Mouse (Mus musculus): ENCODE results near the gene Gm42421. TPM values are rescaled to one million over a fixed set of nuclear protein-coding genes. Genes with fewer than 3 reads are reported as not detected.

The Gm42421 gene
- polyA plus RNA-seq, 1 experiment, result 0.25 TPM

- Histone ChIP-seq H3K79me2 (ENCODE audit: control insufficient read depth, insufficient read depth) (no peaks in the 10 kb centered on the region), H3K4me3 (ENCODE audit: insufficient read depth, poor library complexity, severe bottlenecking) (no peak overlapping the region), H3ac (ENCODE audit: control insufficient read depth, insufficient read length, low read depth) (no peak overlapping the region), H3K36me3 (ENCODE audit: control insufficient read depth, insufficient read depth) (no peaks in the 10 kb centered on the region), H3K79me3 (ENCODE audit: low read depth) (no peaks in the 10 kb centered on the region), H3K27me3 (ENCODE audit: control insufficient read depth, insufficient read depth, insufficient read length) (peaks cover 24% of the 10 kb centered on the region)
- TF ChIP-seq MYOG (IDR thresholded peaks at IDR 0.05; ENCODE audit: control insufficient read depth, extremely low read depth, insufficient read length) (no peak), FOSL1 (IDR thresholded peaks at IDR 0.05; ENCODE audit: insufficient read depth, low read length, poor library complexity, severe bottlenecking) (no peak), USF1 (IDR thresholded peaks at IDR 0.05; ENCODE audit: low read depth) (no peak), CTCF (IDR thresholded peaks at IDR 0.05; ENCODE audit: control insufficient read depth, insufficient read depth, insufficient read length) (no peak), MYOD1 (IDR thresholded peaks at IDR 0.05; ENCODE audit: control insufficient read depth, insufficient read length, low read depth) (no peak), CEBPB (IDR thresholded peaks at IDR 0.05; ENCODE audit: low read depth) (no peak), MAX (IDR thresholded peaks at IDR 0.05) (no peak)
These were observed 15.5 kb downstream of the Gm42421 start for GRCm38 (mm10) chr5:143943231-143944125.

GRCm38 (mm10) chr5:143948361-143948760 is 20.4 kb downstream of the Gm42421 start:
- Histone ChIP-seq H3K79me3 (ENCODE audit: low read depth) (no peaks in the 10 kb centered on the region), H3K79me2 (ENCODE audit: control insufficient read depth, insufficient read depth) (no peaks in the 10 kb centered on the region), H3K4me3 (ENCODE audit: insufficient read depth, poor library complexity, severe bottlenecking) (no peak overlapping the region), H3K27me3 (ENCODE audit: control insufficient read depth, insufficient read depth, insufficient read length) (peaks cover 25% of the 10 kb centered on the region), H3K36me3 (ENCODE audit: control insufficient read depth, insufficient read depth) (no peaks in the 10 kb centered on the region), H3ac (ENCODE audit: control insufficient read depth, insufficient read length, low read depth) (no peak overlapping the region)
- TF ChIP-seq MYOD1 (IDR thresholded peaks at IDR 0.05; ENCODE audit: control insufficient read depth, insufficient read length, low read depth) (no peak), FOSL1 (IDR thresholded peaks at IDR 0.05; ENCODE audit: insufficient read depth, low read length, poor library complexity, severe bottlenecking) (no peak), MAX (IDR thresholded peaks at IDR 0.05) (no peak), USF1 (IDR thresholded peaks at IDR 0.05; ENCODE audit: low read depth) (no peak), CEBPB (IDR thresholded peaks at IDR 0.05; ENCODE audit: low read depth) (no peak), CTCF (IDR thresholded peaks at IDR 0.05; ENCODE audit: control insufficient read depth, insufficient read depth, insufficient read length) (no peak), MYOG (IDR thresholded peaks at IDR 0.05; ENCODE audit: control insufficient read depth, extremely low read depth, insufficient read length) (no peak)

GRCm38 (mm10) chr5:143950016-143950415 is 22.0 kb downstream of the Gm42421 start:
- Histone ChIP-seq H3K79me3 (ENCODE audit: low read depth) (no peaks in the 10 kb centered on the region), H3K79me2 (ENCODE audit: control insufficient read depth, insufficient read depth) (no peaks in the 10 kb centered on the region), H3K4me3 (ENCODE audit: insufficient read depth, poor library complexity, severe bottlenecking) (no peak overlapping the region), H3ac (ENCODE audit: control insufficient read depth, insufficient read length, low read depth) (no peak overlapping the region), H3K36me3 (ENCODE audit: control insufficient read depth, insufficient read depth) (no peaks in the 10 kb centered on the region), H3K27me3 (ENCODE audit: control insufficient read depth, insufficient read depth, insufficient read length) (peaks cover 14% of the 10 kb centered on the region)
- no peak for TF ChIP-seq MYOD1 (IDR thresholded peaks at IDR 0.05; ENCODE audit: control insufficient read depth, insufficient read length, low read depth)
- TF ChIP-seq MYOG (IDR thresholded peaks at IDR 0.05; ENCODE audit: control insufficient read depth, extremely low read depth, insufficient read length), result no peak
- no peak for TF ChIP-seq CTCF (IDR thresholded peaks at IDR 0.05; ENCODE audit: control insufficient read depth, insufficient read depth, insufficient read length)
- TF ChIP-seq USF1 (IDR thresholded peaks at IDR 0.05; ENCODE audit: low read depth), result no peak
- TF ChIP-seq CEBPB (IDR thresholded peaks at IDR 0.05; ENCODE audit: low read depth), result no peak
- TF ChIP-seq MAX (IDR thresholded peaks at IDR 0.05), result no peak
- TF ChIP-seq FOSL1 (IDR thresholded peaks at IDR 0.05; ENCODE audit: insufficient read depth, low read length, poor library complexity, severe bottlenecking), result no peak

GRCm38 (mm10) chr5:143957101-143957500 is 29.1 kb downstream of the Gm42421 start:
- Histone ChIP-seq H3K79me3 (ENCODE audit: low read depth) (no peaks in the 10 kb centered on the region), H3ac (ENCODE audit: control insufficient read depth, insufficient read length, low read depth) (no peak overlapping the region), H3K79me2 (ENCODE audit: control insufficient read depth, insufficient read depth) (no peaks in the 10 kb centered on the region), H3K36me3 (ENCODE audit: control insufficient read depth, insufficient read depth) (no peaks in the 10 kb centered on the region), H3K27me3 (ENCODE audit: control insufficient read depth, insufficient read depth, insufficient read length) (peaks cover 16% of the 10 kb centered on the region), H3K4me3 (ENCODE audit: insufficient read depth, poor library complexity, severe bottlenecking) (no peak overlapping the region)
- TF ChIP-seq MYOG (IDR thresholded peaks at IDR 0.05; ENCODE audit: control insufficient read depth, extremely low read depth, insufficient read length), result no peak
- no peak for TF ChIP-seq CEBPB (IDR thresholded peaks at IDR 0.05; ENCODE audit: low read depth)
- no peak for TF ChIP-seq FOSL1 (IDR thresholded peaks at IDR 0.05; ENCODE audit: insufficient read depth, low read length, poor library complexity, severe bottlenecking)
- TF ChIP-seq MAX (IDR thresholded peaks at IDR 0.05), result no peak
- no peak for TF ChIP-seq CTCF (IDR thresholded peaks at IDR 0.05; ENCODE audit: control insufficient read depth, insufficient read depth, insufficient read length)
- no peak for TF ChIP-seq USF1 (IDR thresholded peaks at IDR 0.05; ENCODE audit: low read depth)
- TF ChIP-seq MYOD1 (IDR thresholded peaks at IDR 0.05; ENCODE audit: control insufficient read depth, insufficient read length, low read depth), result no peak

- no peak overlapping the region for H3ac ChIP-seq (ENCODE audit: control insufficient read depth, insufficient read length, low read depth)
- no peaks in the 10 kb centered on the region for H3K79me3 ChIP-seq (ENCODE audit: low read depth)
- no peak overlapping the region for H3K4me3 ChIP-seq (ENCODE audit: insufficient read depth, poor library complexity, severe bottlenecking)
- TF ChIP-seq USF1 (IDR thresholded peaks at IDR 0.05; ENCODE audit: low read depth), result no peak
- no peak for TF ChIP-seq CEBPB (IDR thresholded peaks at IDR 0.05; ENCODE audit: low read depth)
- no peak for TF ChIP-seq MYOG (IDR thresholded peaks at IDR 0.05; ENCODE audit: control insufficient read depth, extremely low read depth, insufficient read length)
- TF ChIP-seq FOSL1 (IDR thresholded peaks at IDR 0.05; ENCODE audit: insufficient read depth, low read length, poor library complexity, severe bottlenecking), result no peak
- TF ChIP-seq MYOD1 (IDR thresholded peaks at IDR 0.05; ENCODE audit: control insufficient read depth, insufficient read length, low read depth), result no peak
- H3K79me2 ChIP-seq (ENCODE audit: control insufficient read depth, insufficient read depth), result no peaks in the 10 kb centered on the region
- peaks cover 24% of the 10 kb centered on the region for H3K27me3 ChIP-seq (ENCODE audit: control insufficient read depth, insufficient read depth, insufficient read length)
- H3K36me3 ChIP-seq (ENCODE audit: control insufficient read depth, insufficient read depth), result no peaks in the 10 kb centered on the region
These were observed 31.6 kb downstream of the Gm42421 start for GRCm38 (mm10) chr5:143959551-143959950.

Data from C2C12 (cell line).